Mouse (Mus musculus): ENCODE results near the gene Cars2.

DNA sequence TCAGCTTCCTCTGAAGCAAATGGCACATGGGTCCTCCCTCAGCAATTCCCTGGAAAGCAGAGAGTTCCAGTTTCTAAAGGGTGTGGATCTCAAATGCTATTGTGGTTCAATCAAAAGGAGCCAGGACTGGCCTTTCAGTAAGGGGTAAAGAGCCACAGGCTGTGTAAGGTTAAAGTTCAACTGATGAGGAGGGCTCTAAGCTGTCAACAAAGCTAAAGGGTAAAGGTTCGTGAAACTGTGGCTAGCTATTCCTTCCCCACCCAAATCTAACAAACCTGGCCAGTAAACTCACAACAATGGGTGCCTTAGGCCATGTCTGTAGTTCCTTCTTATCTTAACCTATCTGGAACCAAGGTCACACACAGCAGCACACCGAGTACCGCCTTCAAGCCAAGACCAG, 68.7 kb downstream of the Cars2 start:
- no peak for TF ChIP-seq POLR2A (IDR thresholded peaks at IDR 0.05; ENCODE audit: control insufficient read depth in 1 of 2, insufficient read depth in 1 of 2, low read depth in 1 of 2, low read length in 2 of 2, poor library complexity in 1 of 2)
- TF ChIP-seq MAFK (IDR thresholded peaks at IDR 0.05; ENCODE audit: borderline replicate concordance, low read depth, low read length) = no peak

Measured in MEL (cell line).